Mouse (Mus musculus): ENCODE results near the gene Pcgf6. TPM values are rescaled to one million over a fixed set of nuclear protein-coding genes. Genes with fewer than 3 reads are reported as not detected.
"Not testable (repeated sequence)": the region's sequence is repeated elsewhere in the genome, so short reads cannot be mapped to it uniquely, and the experiment has no call there.

Pcgf6 gene
- polyA plus RNA-seq, 1 experiment from 2014 or later: 13.9 TPM

DNA sequence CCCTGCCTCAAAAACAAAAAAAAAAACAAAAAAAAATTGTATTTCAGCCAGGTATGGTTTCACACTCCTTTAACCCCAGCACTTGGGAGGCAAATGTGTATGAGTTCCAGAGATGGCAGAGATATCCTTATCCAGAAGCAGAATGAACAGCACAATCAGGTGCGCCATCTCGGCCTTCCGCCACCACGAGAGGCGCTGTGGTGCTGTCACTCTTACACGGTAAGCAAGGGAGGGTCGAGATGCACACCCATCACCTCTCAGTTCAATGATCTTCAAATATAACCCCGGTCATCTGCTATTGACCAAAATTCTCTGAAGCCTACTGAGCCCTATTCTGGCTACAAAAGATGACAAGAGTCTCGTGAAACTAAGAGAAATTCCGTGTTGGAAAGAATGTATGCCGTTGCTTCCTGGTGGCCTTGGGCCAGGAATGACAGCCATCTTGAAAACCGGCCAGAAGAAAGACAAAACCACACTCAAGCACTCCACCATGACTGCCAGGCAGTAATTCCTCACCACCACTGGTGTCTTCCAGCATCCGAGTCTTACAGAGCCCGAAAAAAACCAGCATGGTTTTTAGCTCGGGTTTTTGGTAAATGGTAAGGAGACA lies 38.1 kb downstream of the Pcgf6 start:
- no peak overlapping the region for H3K9ac ChIP-seq (ENCODE audit: low read depth, low read length)
- H3K4me1 ChIP-seq (ENCODE audit: control insufficient read depth, insufficient read depth, low read length): peaks cover 6% of the 10 kb centered on the region; the same call in 1 of the 2 replicates
- no peaks in the 10 kb centered on the region for H3K9me3 ChIP-seq (ENCODE audit: control insufficient read depth, low read length)
- H3K4me2 ChIP-seq (ENCODE audit: low read depth, low read length): no peak overlapping the region
- no peak overlapping the region for H3K27ac ChIP-seq (replicated peaks; ENCODE audit: low read depth, low read length)
- 88% methylated on average over 15 of the region's 15 CpGs for WGBS
- peaks cover 56% of the 10 kb centered on the region for H3K27me3 ChIP-seq (replicated peaks; ENCODE audit: control insufficient read depth, insufficient read depth, low read length)
- ATAC-seq (ENCODE audit: low read depth): no peak
- no peak overlapping the region for H3K4me3 ChIP-seq (ENCODE audit: low read depth, low read length)
- no peak for DNase-seq (ENCODE audit: low spot score)
- H3K36me3 ChIP-seq (ENCODE audit: control insufficient read depth, insufficient read depth, low read length): no peaks in the 10 kb centered on the region

DNA sequence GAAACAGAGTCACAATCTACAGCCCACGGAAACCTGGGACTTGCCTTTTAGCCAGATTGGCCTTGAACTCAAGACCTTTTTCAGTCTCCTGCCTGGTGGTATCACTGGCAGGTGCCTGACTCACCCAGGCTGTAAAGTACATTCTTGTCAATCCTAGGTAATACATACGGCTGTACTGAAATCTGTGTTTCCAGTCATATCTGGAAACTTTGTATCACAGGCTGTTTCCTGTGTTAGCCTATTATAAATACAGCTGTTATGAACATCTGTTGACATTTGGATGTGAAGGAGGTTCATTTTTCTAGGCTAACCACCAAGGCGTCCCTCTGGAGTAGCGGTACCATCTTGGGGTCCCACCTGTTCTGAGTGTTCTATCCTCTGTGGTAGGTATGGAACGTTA lies 40.8 kb downstream of the Pcgf6 start:
- Histone ChIP-seq H3K9ac (ENCODE audit: low read depth, low read length) (no peak overlapping the region), H3K27me3 (replicated peaks; ENCODE audit: control insufficient read depth, insufficient read depth, low read length) (peaks cover 37% of the 10 kb centered on the region), H3K36me3 (ENCODE audit: control insufficient read depth, insufficient read depth, low read length) (no peaks in the 10 kb centered on the region), H3K4me3 (ENCODE audit: low read depth, low read length) (no peak overlapping the region), H3K27ac (replicated peaks; ENCODE audit: low read depth, low read length) (no peak overlapping the region), H3K4me2 (ENCODE audit: low read depth, low read length) (no peak overlapping the region), H3K9me3 (ENCODE audit: control insufficient read depth, low read length) (no peaks in the 10 kb centered on the region), H3K4me1 (ENCODE audit: control insufficient read depth, insufficient read depth, low read length) (no peaks in the 10 kb centered on the region)
- DNase-seq (ENCODE audit: low spot score) (no peak), ATAC-seq (ENCODE audit: low read depth) (no peak)
- WGBS: 86% methylated on average over 5 of the region's 5 CpGs

DNA sequence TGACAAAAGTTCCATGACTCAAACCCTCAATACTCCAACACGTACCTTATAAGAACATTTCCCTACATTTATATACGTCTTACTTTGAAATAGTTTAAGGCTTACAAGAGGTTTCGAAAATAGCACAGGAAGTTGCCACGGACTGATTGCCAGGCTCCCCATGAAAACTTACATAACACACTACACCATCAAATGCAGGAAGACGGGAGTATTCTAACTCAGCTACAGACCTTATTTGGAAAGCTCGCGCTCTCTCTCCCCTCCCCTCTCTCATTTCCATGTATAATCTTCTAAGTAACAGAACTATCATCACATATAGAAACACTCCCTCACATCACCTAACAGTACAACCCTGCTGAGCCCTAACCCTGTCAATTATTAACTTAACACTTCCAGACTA lies 41.3 kb downstream of the Pcgf6 start:
- no peak for DNase-seq (ENCODE audit: low spot score)
- no peak overlapping the region for H3K9ac ChIP-seq (ENCODE audit: low read depth, low read length)
- H3K4me1 ChIP-seq (ENCODE audit: control insufficient read depth, insufficient read depth, low read length): no peaks in the 10 kb centered on the region
- no peaks in the 10 kb centered on the region for H3K36me3 ChIP-seq (ENCODE audit: control insufficient read depth, insufficient read depth, low read length)
- no peak for ATAC-seq (ENCODE audit: low read depth)
- no peak overlapping the region for H3K4me3 ChIP-seq (ENCODE audit: low read depth, low read length)
- H3K9me3 ChIP-seq (ENCODE audit: control insufficient read depth, low read length): no peaks in the 10 kb centered on the region
- WGBS: 83% methylated on average over 7 of the region's 7 CpGs
- H3K4me2 ChIP-seq (ENCODE audit: low read depth, low read length): no peak overlapping the region
- H3K27me3 ChIP-seq (replicated peaks; ENCODE audit: control insufficient read depth, insufficient read depth, low read length): peaks cover 32% of the 10 kb centered on the region
- H3K27ac ChIP-seq (replicated peaks; ENCODE audit: low read depth, low read length): no peak overlapping the region

DNA sequence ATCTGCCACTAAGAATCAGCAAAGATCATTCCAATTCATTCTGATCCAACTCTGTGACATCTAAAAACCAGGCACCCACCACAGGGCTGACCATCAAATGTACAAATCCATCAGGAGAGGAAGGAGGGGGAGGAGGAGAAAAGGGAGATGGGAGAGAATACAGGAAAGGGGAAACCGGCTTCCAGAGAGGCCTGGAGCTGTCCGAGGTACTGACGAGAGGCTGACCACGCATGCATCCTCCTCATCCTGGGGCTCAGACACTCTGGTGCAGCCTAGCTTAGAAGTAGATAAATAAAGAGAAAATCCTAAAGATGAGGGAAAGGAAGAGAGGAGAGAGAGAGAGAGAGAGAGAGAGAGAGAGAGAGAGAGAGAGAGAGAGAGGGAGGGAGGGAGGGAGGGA lies 44.4 kb downstream of the Pcgf6 start:
- Histone ChIP-seq H3K9me3 (ENCODE audit: control insufficient read depth, low read length) (no peaks in the 10 kb centered on the region), H3K27ac (replicated peaks; ENCODE audit: low read depth, low read length) (no peak overlapping the region), H3K4me2 (ENCODE audit: low read depth, low read length) (no peak overlapping the region), H3K4me1 (ENCODE audit: control insufficient read depth, insufficient read depth, low read length) (no peaks in the 10 kb centered on the region), H3K4me3 (ENCODE audit: low read depth, low read length) (no peak overlapping the region), H3K27me3 (replicated peaks; ENCODE audit: control insufficient read depth, insufficient read depth, low read length) (peaks cover 5% of the 10 kb centered on the region; the same call in 1 of the 2 replicates), H3K9ac (ENCODE audit: low read depth, low read length) (no peak overlapping the region), H3K36me3 (ENCODE audit: control insufficient read depth, insufficient read depth, low read length) (no peaks in the 10 kb centered on the region)
- ATAC-seq (ENCODE audit: low read depth): no peak
- WGBS: 0% methylated on average over 4 of the region's 4 CpGs
- DNase-seq (ENCODE audit: low spot score): peak; percentile 70

DNA sequence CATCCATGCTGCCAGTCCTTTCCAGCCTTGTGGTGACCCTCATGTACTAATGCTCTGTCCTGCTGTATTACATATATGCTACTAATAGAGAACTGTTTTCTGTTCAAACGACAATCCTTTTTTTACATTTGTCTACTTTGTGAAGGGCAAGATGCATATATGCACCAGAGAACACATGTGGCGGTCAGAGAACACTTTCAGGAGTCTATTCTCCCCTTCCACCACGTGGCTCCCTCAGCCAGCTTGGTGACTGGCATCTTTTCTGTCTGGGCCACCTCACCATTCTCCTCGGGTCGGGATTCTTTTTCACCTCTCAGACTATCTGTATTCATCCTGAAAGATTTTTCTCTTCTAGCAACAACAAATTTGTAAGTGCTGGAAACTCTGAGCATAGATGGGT lies 44.8 kb downstream of the Pcgf6 start:
- H3K4me3 ChIP-seq (ENCODE audit: low read depth, low read length): no peak overlapping the region
- H3K27ac ChIP-seq (replicated peaks; ENCODE audit: low read depth, low read length): no peak overlapping the region
- H3K4me2 ChIP-seq (ENCODE audit: low read depth, low read length): no peak overlapping the region
- H3K4me1 ChIP-seq (ENCODE audit: control insufficient read depth, insufficient read depth, low read length): no peaks in the 10 kb centered on the region
- H3K9ac ChIP-seq (ENCODE audit: low read depth, low read length): no peak overlapping the region
- H3K36me3 ChIP-seq (ENCODE audit: control insufficient read depth, insufficient read depth, low read length): no peaks in the 10 kb centered on the region
- H3K9me3 ChIP-seq (ENCODE audit: control insufficient read depth, low read length): no peaks in the 10 kb centered on the region
- 61% methylated on average over 5 of the region's 5 CpGs for WGBS
- DNase-seq (ENCODE audit: low spot score) (no peak), ATAC-seq (ENCODE audit: low read depth) (no peak)
- H3K27me3 ChIP-seq (replicated peaks; ENCODE audit: control insufficient read depth, insufficient read depth, low read length): peaks cover 2% of the 10 kb centered on the region; the same call in 1 of the 2 replicates

DNA sequence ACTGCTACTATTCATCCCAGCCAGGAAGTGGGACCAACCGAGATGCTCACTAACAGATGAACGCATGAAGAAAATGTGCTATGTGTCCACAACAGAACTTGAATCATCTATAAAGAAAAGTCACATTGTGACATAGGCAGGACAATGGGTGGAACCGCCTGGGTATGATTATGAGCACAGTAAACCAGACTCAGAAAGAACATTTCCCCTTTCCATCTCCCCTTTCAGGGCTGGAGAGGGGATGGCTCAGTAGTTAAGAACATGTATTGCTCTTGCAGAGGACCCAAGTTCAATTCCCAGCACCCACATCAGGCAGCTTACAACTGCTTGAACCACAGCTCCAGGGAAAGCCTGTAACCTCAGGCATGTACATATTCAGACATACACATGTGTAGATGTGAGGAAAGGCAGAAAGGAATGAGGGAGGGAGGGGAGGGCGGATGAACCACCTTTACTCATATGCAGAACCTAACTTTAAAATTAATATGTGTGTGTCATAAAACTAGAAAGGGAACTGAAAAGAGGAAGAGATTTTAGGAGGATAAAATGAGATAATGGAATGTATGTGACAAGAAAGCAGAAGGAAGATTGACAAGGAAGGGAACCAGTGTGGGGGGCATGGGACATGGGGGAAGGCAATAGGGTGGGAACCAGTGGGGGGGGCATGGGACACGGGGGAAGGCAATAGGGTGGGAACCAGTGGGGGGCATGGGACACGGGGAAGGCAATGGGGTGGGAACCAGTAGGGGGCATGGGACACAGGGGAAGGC lies 46.8 kb downstream of the Pcgf6 start:
- no peak for DNase-seq (ENCODE audit: low spot score)
- Histone ChIP-seq H3K4me1 (ENCODE audit: control insufficient read depth, insufficient read depth, low read length) (no peaks in the 10 kb centered on the region), H3K9ac (ENCODE audit: low read depth, low read length) (no peak overlapping the region), H3K4me2 (ENCODE audit: low read depth, low read length) (no peak overlapping the region), H3K36me3 (ENCODE audit: control insufficient read depth, insufficient read depth, low read length) (no peaks in the 10 kb centered on the region), H3K27ac (replicated peaks; ENCODE audit: low read depth, low read length) (no peak overlapping the region), H3K9me3 (ENCODE audit: control insufficient read depth, low read length) (no peaks in the 10 kb centered on the region), H3K27me3 (replicated peaks; ENCODE audit: control insufficient read depth, insufficient read depth, low read length) (no peaks in the 10 kb centered on the region), H3K4me3 (ENCODE audit: low read depth, low read length) (no peak overlapping the region)
- no peak for ATAC-seq (ENCODE audit: low read depth)
- WGBS: 76% methylated on average over 6 of the region's 6 CpGs

DNA sequence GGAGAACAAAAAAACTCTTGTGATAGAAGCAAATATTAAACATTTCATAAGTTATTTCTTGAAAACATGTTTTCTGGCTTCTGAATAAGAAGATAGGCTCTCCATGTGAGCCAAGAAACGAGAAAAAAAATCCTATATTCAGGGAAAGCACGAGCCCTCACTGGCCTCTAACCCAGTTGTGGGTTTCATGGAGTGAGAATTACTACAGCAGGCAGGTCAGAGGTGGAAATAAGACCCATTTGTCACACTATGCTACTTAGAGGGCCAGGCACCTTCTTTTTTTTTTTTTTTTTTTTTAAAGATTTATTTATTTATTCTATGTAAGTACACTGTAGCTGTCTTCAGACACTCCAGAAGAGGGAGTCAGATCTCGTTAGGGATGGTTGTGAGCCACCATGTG lies 50.3 kb downstream of the Pcgf6 start:
- H3K4me1 ChIP-seq (ENCODE audit: control insufficient read depth, insufficient read depth, low read length); H3K36me3 ChIP-seq (ENCODE audit: control insufficient read depth, insufficient read depth, low read length); H3K9ac ChIP-seq (ENCODE audit: low read depth, low read length); ATAC-seq (ENCODE audit: low read depth); H3K4me2 ChIP-seq (ENCODE audit: low read depth, low read length); H3K4me3 ChIP-seq (ENCODE audit: low read depth, low read length); H3K27ac ChIP-seq (replicated peaks; ENCODE audit: low read depth, low read length); H3K9me3 ChIP-seq (ENCODE audit: control insufficient read depth, low read length); H3K27me3 ChIP-seq (replicated peaks; ENCODE audit: control insufficient read depth, insufficient read depth, low read length); DNase-seq (ENCODE audit: low spot score): not testable (repeated sequence)
- WGBS: 80% methylated on average over 2 of the region's 3 CpGs

DNA sequence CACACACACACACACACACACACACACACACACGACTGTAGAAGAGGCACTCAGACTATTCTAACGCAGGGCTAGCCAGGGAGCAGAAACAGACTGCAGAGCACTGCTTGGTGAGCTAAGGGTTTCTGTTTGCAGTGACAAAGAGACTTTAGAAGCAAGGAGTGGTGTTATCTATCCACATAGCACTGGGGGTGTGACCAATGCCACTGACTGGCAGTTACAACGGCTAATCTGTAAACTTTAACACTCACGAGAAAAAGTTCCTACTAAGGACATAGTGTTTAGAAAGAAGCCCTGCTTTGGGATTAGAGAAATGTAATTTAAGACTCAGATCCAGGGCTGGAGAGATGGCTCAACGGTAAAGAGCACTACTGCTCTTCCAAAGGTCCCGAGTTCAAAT lies 51.0 kb downstream of the Pcgf6 start:
- no peak overlapping the region for H3K4me3 ChIP-seq (ENCODE audit: low read depth, low read length)
- ATAC-seq (ENCODE audit: low read depth): no peak
- no peaks in the 10 kb centered on the region for H3K4me1 ChIP-seq (ENCODE audit: control insufficient read depth, insufficient read depth, low read length)
- no peaks in the 10 kb centered on the region for H3K9me3 ChIP-seq (ENCODE audit: control insufficient read depth, low read length)
- H3K4me2 ChIP-seq (ENCODE audit: low read depth, low read length): no peak overlapping the region
- DNase-seq (ENCODE audit: low spot score): no peak
- H3K27me3 ChIP-seq (replicated peaks; ENCODE audit: control insufficient read depth, insufficient read depth, low read length): no peaks in the 10 kb centered on the region
- H3K9ac ChIP-seq (ENCODE audit: low read depth, low read length): no peak overlapping the region
- no peaks in the 10 kb centered on the region for H3K36me3 ChIP-seq (ENCODE audit: control insufficient read depth, insufficient read depth, low read length)
- H3K27ac ChIP-seq (replicated peaks; ENCODE audit: low read depth, low read length): no peak overlapping the region
- WGBS: 81% methylated on average over 5 of the region's 6 CpGs

DNA sequence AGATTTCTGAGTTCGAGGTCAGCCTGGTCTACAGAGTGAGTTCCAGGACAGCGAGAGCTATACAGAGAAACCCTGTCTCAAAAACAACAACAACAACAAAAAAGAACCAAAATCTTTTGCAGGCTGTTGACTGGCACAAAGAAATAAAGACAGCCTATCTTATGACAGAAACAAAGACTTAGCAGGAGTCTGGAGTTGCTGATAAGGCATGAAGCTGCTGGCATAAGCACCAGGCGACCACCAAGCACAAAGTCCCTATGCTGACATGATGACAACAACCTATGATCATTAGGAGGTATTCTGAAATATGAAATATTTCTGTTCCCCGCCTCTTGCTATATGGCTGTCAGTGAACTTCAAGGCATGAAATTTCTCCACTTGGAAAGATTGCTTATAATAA lies 51.8 kb downstream of the Pcgf6 start:
- H3K4me3 ChIP-seq (ENCODE audit: low read depth, low read length): no peak overlapping the region
- H3K9ac ChIP-seq (ENCODE audit: low read depth, low read length): no peak overlapping the region
- DNase-seq (ENCODE audit: low spot score) (no peak), ATAC-seq (ENCODE audit: low read depth) (no peak)
- no peak overlapping the region for H3K27ac ChIP-seq (replicated peaks; ENCODE audit: low read depth, low read length)
- H3K27me3 ChIP-seq (replicated peaks; ENCODE audit: control insufficient read depth, insufficient read depth, low read length): no peaks in the 10 kb centered on the region
- WGBS: 84% methylated on average over 4 of the region's 4 CpGs
- no peaks in the 10 kb centered on the region for H3K9me3 ChIP-seq (ENCODE audit: control insufficient read depth, low read length)
- H3K4me1 ChIP-seq (ENCODE audit: control insufficient read depth, insufficient read depth, low read length): no peaks in the 10 kb centered on the region
- no peak overlapping the region for H3K4me2 ChIP-seq (ENCODE audit: low read depth, low read length)
- H3K36me3 ChIP-seq (ENCODE audit: control insufficient read depth, insufficient read depth, low read length): no peaks in the 10 kb centered on the region

All from embryonic facial prominence, embryonic 14.5 days (tissue).